Comparison of ENCODE assay signal across 11 mouse cellular contexts in the genomic region with DNA sequence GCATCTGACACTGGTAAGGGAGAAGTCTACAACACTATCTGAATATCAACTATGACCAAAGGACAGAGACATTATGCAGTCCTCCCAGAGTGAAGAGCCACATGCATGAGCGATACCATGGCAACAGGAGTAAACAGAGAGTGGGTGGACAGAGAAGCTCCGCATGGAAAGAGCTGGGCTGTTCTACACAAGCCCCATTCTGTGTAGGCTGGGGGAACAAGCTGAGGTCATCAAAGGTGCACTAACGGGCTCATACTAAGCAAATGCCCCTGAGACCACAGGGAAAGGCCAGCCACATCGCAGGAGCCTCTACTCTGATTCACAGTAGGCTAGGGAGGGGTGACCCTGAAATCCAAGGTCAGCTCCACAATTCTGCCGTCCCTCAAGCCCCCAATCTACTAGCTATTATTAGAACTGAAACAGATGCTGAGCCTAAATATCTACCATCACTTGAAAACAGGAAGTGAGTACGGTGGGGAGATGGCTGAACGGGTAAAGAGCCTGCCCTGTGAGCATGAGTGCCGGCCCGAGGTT. TPM values are rescaled to one million over a fixed set of nuclear protein-coding genes. Genes with fewer than 3 reads are reported as not detected.
DNase-seq lines count a peak whose midpoint lies in the region; ATAC-seq lines count a peak whose summit lies in the region.
"Had no signal": no experiment of that assay in that cellular context is flagged by ENCODE, and none has a peak within 500 bp of the region (broad histone marks: within the 10 kb centered on the region; RNA-seq: fewer than 3 reads in every experiment).

No protein-coding gene starts in this region.

- H3K4me2 ChIP-seq in hindbrain, embryonic 12.5 days (replicated peaks), result no peak overlapping the region
- H3K4me2 ChIP-seq in hindbrain, embryonic 14.5 days (replicated peaks), result no peak overlapping the region
- H3K4me2 ChIP-seq in stomach, embryonic 16.5 days (ENCODE audit: low read depth, low read length), result peak overlapping the region; percentile 25

- no peak overlapping the region for H3K9ac ChIP-seq in hindbrain, embryonic 12.5 days
- H3K9ac ChIP-seq in hindbrain, embryonic 14.5 days, result no peak overlapping the region
- H3K9ac ChIP-seq in stomach, embryonic 16.5 days (ENCODE audit: low read length), result no peak overlapping the region

- peak; percentile 54 for ATAC-seq in hindbrain, embryonic 12.5 days (ENCODE audit: low FRiP score)
- no peak for ATAC-seq in hindbrain, embryonic 14.5 days (ENCODE audit: low FRiP score)
- 0 out of 2 replicates have a peak, but pooled peaks have one; percentile 33 for ATAC-seq in stomach, embryonic 16.5 days (ENCODE audit: insufficient read depth, low FRiP score)

- peak; percentile 17 for DNase-seq in embryo, embryonic 10 days (ENCODE audit: low spot score)
- no peak for DNase-seq in embryo, embryonic 9.5 days (ENCODE audit: extremely low spot score)
- no peak for DNase-seq in hindbrain, embryonic 14.5 days (ENCODE audit: low spot score)
- DNase-seq in spleen, postnatal 10 days (ENCODE audit: low spot score in 2 of 2), result peak; percentile 25 to 57
- DNase-seq in spleen, postnatal 14 days (ENCODE audit: low spot score in 2 of 2), result no peak
- DNase-seq in cerebellum, postnatal 36 days, result no peak
- DNase-seq: heart, postnatal 4 days; left cerebral cortex, postnatal 4 days had no signal

- no peak overlapping the region for H3K27ac ChIP-seq in hindbrain, embryonic 12.5 days
- no peak overlapping the region for H3K27ac ChIP-seq in hindbrain, embryonic 14.5 days
- H3K27ac ChIP-seq in stomach, embryonic 16.5 days (ENCODE audit: low read length), result peak overlapping the region; percentile 24; the same call in 1 of the 2 replicates

- 60% methylated on average over 9 of the region's 9 CpGs for WGBS in hindbrain, embryonic 12.5 days
- WGBS in hindbrain, embryonic 14.5 days, result 56% methylated on average over 9 of the region's 9 CpGs
- 47% methylated on average over 9 of the region's 9 CpGs for WGBS in stomach, embryonic 16.5 days

- peaks cover 5% of the 10 kb centered on the region; the same call in 1 of the 2 replicates for H3K4me1 ChIP-seq in hindbrain, embryonic 12.5 days
- H3K4me1 ChIP-seq in hindbrain, embryonic 14.5 days (replicated peaks; ENCODE audit: control insufficient read depth, insufficient read depth, low read length), result 0 out of 2 replicates have a peak, but pooled peaks cover 2% of the 10 kb centered on the region
- H3K4me1 ChIP-seq in stomach, embryonic 16.5 days (ENCODE audit: control insufficient read depth, insufficient read depth, low read length), result 0 out of 2 replicates have a peak, but pooled peaks cover 3% of the 10 kb centered on the region

- H3K4me3 ChIP-seq in hindbrain, embryonic 12.5 days, result no peak overlapping the region
- no peak overlapping the region for H3K4me3 ChIP-seq in hindbrain, embryonic 14.5 days (replicated peaks; ENCODE audit: low read length)
- no peak overlapping the region for H3K4me3 ChIP-seq in stomach, embryonic 16.5 days (replicated peaks; ENCODE audit: low read length)

- peaks cover 63% of the 10 kb centered on the region for H3K36me3 ChIP-seq in hindbrain, embryonic 12.5 days
- peaks cover 75% of the 10 kb centered on the region for H3K36me3 ChIP-seq in hindbrain, embryonic 14.5 days (replicated peaks; ENCODE audit: control insufficient read depth, insufficient read depth)
- H3K36me3 ChIP-seq in stomach, embryonic 16.5 days (ENCODE audit: control insufficient read depth, insufficient read depth, low read length), result peaks cover 4% of the 10 kb centered on the region

- H3K27me3 ChIP-seq in hindbrain, embryonic 12.5 days, result no peaks in the 10 kb centered on the region
- H3K27me3 ChIP-seq in hindbrain, embryonic 14.5 days (ENCODE audit: control insufficient read depth, insufficient read depth, low read length), result no peaks in the 10 kb centered on the region
- no peaks in the 10 kb centered on the region for H3K27me3 ChIP-seq in stomach, embryonic 16.5 days (ENCODE audit: control insufficient read depth, insufficient read depth, low read length)

- H3K9me3 ChIP-seq in hindbrain, embryonic 12.5 days (replicated peaks), result no peaks in the 10 kb centered on the region
- no peaks in the 10 kb centered on the region for H3K9me3 ChIP-seq in hindbrain, embryonic 14.5 days (ENCODE audit: control insufficient read depth, low read length)
- H3K9me3 ChIP-seq in stomach, embryonic 16.5 days (replicated peaks; ENCODE audit: control insufficient read depth, low read length), result no peaks in the 10 kb centered on the region

RNA-seq across cellular contexts. Expression of gene Wdr91, which starts 8.7 kb away (rescaled TPM):
- polyA plus RNA-seq in hindbrain, embryonic 12.5 days (2016; fragmentation: Nextera tagmentation; extraction: Ambion mirVana), result 13.1 and 13.6 TPM in 2 replicates
- polyA plus RNA-seq in hindbrain, embryonic 14.5 days (2014; fragmentation: Nextera tagmentation; extraction: Ambion mirVana), result 15.0 and 15.5 TPM in 2 replicates
- polyA plus RNA-seq in stomach, embryonic 16.5 days (2015; fragmentation: Nextera tagmentation; extraction: Ambion mirVana), result 8.8 and 9.6 TPM in 2 replicates

RNA-seq across cellular contexts. Expression of gene Stra8, which starts 18.0 kb away (rescaled TPM):
- polyA plus RNA-seq in hindbrain, embryonic 12.5 days (2016; fragmentation: Nextera tagmentation; extraction: Ambion mirVana), result not detected in 2 replicates
- polyA plus RNA-seq in hindbrain, embryonic 14.5 days (2014; fragmentation: Nextera tagmentation; extraction: Ambion mirVana), result not detected in 2 replicates
- not detected in 2 replicates for polyA plus RNA-seq in stomach, embryonic 16.5 days (2015; fragmentation: Nextera tagmentation; extraction: Ambion mirVana)
- polyA plus RNA-seq: forebrain, embryonic 11.5 days had no signal

RNA-seq across cellular contexts. Expression of gene Cyren, which starts 24.1 kb away (rescaled TPM):
- polyA plus RNA-seq in hindbrain, embryonic 12.5 days (2016; fragmentation: Nextera tagmentation; extraction: Ambion mirVana), result 14.4 TPM in 2 replicates
- 7.4 and 8.3 TPM in 2 replicates for polyA plus RNA-seq in hindbrain, embryonic 14.5 days (2014; fragmentation: Nextera tagmentation; extraction: Ambion mirVana)
- polyA plus RNA-seq in stomach, embryonic 16.5 days (2015; fragmentation: Nextera tagmentation; extraction: Ambion mirVana), result 10.9 and 11.9 TPM in 2 replicates

RNA-seq across cellular contexts. Expression of gene Tmem140, which starts 39.0 kb away (rescaled TPM):
- 1.5 and 1.8 TPM in 2 replicates for polyA plus RNA-seq in hindbrain, embryonic 12.5 days (2016; fragmentation: Nextera tagmentation; extraction: Ambion mirVana)
- polyA plus RNA-seq in hindbrain, embryonic 14.5 days (2014; fragmentation: Nextera tagmentation; extraction: Ambion mirVana), result 0.78 and 1.4 TPM in 2 replicates
- 2.3 and 2.8 TPM in 2 replicates for polyA plus RNA-seq in stomach, embryonic 16.5 days (2015; fragmentation: Nextera tagmentation; extraction: Ambion mirVana)

Comparison
In these comparisons a context has a peak if more than half of its experiments do, and no peak if none do; other contexts are left out.
1. DNase-seq: peak in embryo, embryonic 10 days (single experiment) and spleen, postnatal 10 days (2 of 2); none in embryo, embryonic 9.5 days (single experiment), hindbrain, embryonic 14.5 days (single experiment), spleen, postnatal 14 days (0 of 2) and cerebellum, postnatal 36 days (0 of 2).